Mouse (Mus musculus): Measurements from ENCODE around the gene Gm10251. TPM values are rescaled to one million over a fixed set of nuclear protein-coding genes. Genes with fewer than 3 reads are reported as not detected.
"Not testable (repeated sequence)": the region's sequence is repeated elsewhere in the genome, so short reads cannot be mapped to it uniquely, and the experiment has no call there.

Gm10251 gene
- polyA plus RNA-seq (2015; fragmentation: Nextera tagmentation; extraction: Ambion mirVana), result not detected in 2 replicates

DNA sequence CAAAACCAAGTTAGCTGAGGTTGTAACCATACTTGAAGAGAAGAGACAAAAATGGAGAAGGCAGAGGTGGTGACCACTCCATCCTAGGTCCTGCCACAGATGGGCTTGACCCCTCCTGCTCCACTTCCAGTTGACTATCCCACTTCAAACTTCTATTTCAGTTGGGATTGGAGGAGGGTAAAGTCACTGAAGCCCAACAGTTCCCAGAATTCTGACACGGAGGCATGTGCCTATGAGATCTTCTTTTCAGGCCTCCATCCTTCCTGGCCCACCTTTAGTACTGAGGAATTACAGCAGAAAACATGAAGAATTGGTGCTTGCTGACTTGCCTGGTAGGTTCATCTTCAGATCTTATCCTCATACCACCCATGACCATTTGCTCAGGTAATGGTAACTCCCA lies at the start of gene Gm10251:
Gm10251 (minus strand) TSS at position 101 of the 400 bp plus-strand sequence.
- H3K9me3 ChIP-seq; H3K36me3 ChIP-seq; ATAC-seq (ENCODE audit: insufficient number of reproducible peaks, insufficient read depth, low FRiP score, low TSS enrichment, low read depth); H3K27me3 ChIP-seq; H3K27ac ChIP-seq; H3K9ac ChIP-seq; H3K4me3 ChIP-seq; H3K4me2 ChIP-seq; H3K4me1 ChIP-seq: not testable (repeated sequence)
- no CpG with 5 or more reads among the region's 1 CpGs for WGBS

DNA sequence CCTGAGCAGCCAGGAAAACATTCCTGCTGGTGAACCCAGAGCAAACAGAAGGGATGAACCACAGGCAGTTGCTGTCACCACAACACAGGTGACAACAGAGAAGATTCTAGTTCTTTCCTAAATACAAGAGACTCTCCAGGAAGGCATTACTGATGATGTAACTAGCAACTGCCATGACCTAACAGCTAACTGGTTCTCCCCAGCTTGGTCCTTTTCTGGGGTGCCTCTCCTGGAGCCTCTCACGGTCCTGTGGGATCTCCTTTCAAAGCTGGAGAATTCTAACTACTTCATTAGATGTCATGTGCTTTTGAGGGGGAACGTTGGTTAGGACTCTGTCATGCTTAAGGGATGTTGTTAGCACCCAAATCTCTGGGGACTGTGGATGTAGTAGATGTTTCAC lies 36.2 kb upstream of the Gm10251 start, which contains the start of gene Gm8050:
Gm8050 (minus strand) TSS at position 101 of the 400 bp plus-strand sequence.
- not testable (repeated sequence) for H3K27ac ChIP-seq; H3K4me3 ChIP-seq; H3K9me3 ChIP-seq; H3K4me1 ChIP-seq; H3K4me2 ChIP-seq; H3K36me3 ChIP-seq; H3K9ac ChIP-seq; H3K27me3 ChIP-seq; ATAC-seq (ENCODE audit: insufficient number of reproducible peaks, insufficient read depth, low FRiP score, low TSS enrichment, low read depth)
- WGBS, result 67% methylated on average over 1 of the region's 2 CpGs

DNA sequence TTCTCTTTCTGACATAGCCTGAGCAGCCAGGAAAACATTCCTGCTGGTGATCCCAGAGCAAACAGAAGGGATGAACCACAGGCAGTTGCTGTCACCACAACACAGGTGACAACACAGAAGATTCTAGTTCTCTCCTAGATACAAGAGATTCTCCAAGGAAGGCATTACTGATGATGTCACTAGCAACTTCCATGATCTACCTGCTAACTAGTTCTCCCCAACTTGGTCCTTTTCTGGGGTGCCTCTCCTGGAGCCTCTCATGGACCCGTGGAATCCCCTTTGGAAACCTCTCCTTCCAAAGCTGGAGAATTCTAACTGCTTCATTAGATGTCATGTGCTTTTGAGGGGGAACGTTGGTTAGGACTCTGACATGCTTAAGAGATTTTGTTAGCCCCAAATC lies 61.7 kb downstream of the Gm10251 start, which contains the start of gene Gm3460:
Gm3460 (minus strand) TSS at position 101 of the 400 bp plus-strand sequence.
- 50% methylated on average over 1 of the region's 2 CpGs for WGBS
- not testable (repeated sequence) for H3K27ac ChIP-seq; H3K4me2 ChIP-seq; H3K4me1 ChIP-seq; H3K9me3 ChIP-seq; H3K9ac ChIP-seq; H3K4me3 ChIP-seq; H3K36me3 ChIP-seq; ATAC-seq (ENCODE audit: insufficient number of reproducible peaks, insufficient read depth, low FRiP score, low TSS enrichment, low read depth); H3K27me3 ChIP-seq

DNA sequence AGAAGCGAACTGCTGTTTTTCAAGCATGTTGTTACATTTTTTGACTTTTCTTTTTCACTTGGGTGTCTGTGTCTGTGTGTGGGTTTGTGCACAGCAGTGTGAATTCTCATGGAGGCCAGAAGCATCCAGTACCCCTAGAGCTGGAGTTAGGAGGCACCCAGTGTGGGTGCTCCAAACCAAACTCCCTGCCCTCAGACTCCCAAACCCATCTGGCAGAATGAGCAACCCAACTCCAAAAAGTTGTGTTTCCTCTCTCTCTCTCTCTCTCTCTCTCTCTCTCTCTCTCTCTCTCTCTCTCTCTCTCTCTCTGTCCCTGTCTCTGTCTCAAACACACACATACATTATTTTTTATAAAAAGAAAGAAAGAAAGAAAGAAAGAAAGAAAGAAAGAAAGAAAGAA lies 77.5 kb downstream of the Gm10251 start:
- H3K4me3 ChIP-seq; ATAC-seq (ENCODE audit: insufficient number of reproducible peaks, insufficient read depth, low FRiP score, low TSS enrichment, low read depth); H3K4me2 ChIP-seq; H3K36me3 ChIP-seq; H3K9me3 ChIP-seq; H3K9ac ChIP-seq; H3K27me3 ChIP-seq; H3K4me1 ChIP-seq; H3K27ac ChIP-seq: not testable (repeated sequence)
- WGBS, result no CpG with 5 or more reads among the region's 1 CpGs

DNA sequence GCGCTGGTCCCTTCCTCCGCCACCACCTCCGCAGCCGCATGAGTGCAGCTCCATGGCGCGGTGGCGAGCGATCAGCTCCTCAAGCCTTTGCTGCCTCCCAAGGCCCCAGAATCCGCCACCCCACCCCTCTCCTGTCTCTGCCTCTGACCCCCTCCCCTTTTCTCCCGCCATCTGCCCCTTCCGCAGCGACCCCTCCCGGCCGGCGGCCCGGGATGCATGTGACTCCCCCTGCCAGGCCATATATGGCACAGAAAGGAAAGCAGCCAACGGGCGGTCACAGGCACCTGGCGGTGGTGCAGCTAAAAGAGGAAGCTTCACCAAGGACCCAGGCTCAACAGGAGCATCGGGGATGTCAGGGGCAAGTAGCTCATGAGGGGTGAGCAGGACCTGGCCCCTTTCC lies 79.0 kb downstream of the Gm10251 start:
- H3K36me3 ChIP-seq; ATAC-seq (ENCODE audit: insufficient number of reproducible peaks, insufficient read depth, low FRiP score, low TSS enrichment, low read depth); H3K27me3 ChIP-seq; H3K4me1 ChIP-seq; H3K27ac ChIP-seq; H3K9me3 ChIP-seq: not testable (repeated sequence)
- Histone ChIP-seq H3K4me2 (peak overlapping the region; percentile 69), H3K9ac (peak overlapping the region; percentile 55; the same call in 1 of the 2 replicates), H3K4me3 (peak overlapping the region; percentile 42)
- 8% methylated on average over 11 of the region's 20 CpGs for WGBS

DNA sequence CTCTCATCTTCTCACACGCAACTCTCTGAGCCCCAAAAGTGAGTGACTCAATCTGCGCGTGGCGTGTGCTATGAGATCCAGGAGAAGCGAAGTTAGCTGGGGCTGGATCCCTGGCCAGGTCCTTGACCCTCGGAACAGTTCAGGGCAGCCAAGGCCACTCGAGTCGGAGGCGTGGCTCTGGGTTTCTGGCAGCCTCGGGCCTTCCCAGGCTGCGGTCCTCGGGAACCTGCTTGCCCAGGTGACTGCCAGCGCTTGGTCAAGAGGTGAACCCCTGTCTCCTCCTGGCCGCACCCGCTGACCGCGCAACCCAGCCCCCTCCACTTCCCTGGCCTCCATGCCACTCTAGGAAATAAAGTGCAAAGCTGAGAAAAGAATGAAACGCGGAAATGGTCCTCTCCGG lies 79.4 kb downstream of the Gm10251 start:
- H3K27ac ChIP-seq; H3K27me3 ChIP-seq; H3K9me3 ChIP-seq; ATAC-seq (ENCODE audit: insufficient number of reproducible peaks, insufficient read depth, low FRiP score, low TSS enrichment, low read depth); H3K4me1 ChIP-seq; H3K36me3 ChIP-seq: not testable (repeated sequence)
- Histone ChIP-seq H3K4me2 (peak overlapping the region; percentile 69), H3K9ac (peak overlapping the region; percentile 55; the same call in 1 of the 2 replicates), H3K4me3 (peak overlapping the region; percentile 42)
- WGBS, result 6% methylated on average over 17 of the region's 20 CpGs

DNA sequence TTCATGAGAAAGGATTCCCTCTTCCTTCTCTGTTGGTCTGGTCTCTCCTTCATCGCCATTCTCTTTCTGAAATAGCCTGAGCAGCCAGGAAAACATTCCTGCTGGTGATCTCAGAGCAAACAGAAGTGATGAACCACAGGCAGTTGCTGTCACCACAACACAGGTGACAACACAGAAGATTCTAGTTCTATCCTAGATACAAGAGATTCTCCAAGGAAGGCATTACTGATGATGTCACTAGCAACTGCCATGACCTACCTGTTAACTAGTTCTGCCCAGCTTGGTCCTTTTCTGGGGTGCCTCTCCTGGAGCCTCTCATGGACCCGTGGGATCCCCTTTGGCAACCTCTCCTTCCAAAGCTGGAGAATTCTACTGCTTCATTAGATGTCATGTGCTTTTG lies 93.5 kb downstream of the Gm10251 start, which contains the start of gene Gm3629:
Gm3629 (minus strand) TSS at position 101 of the 400 bp plus-strand sequence.
- H3K4me1 ChIP-seq; H3K27ac ChIP-seq; H3K4me3 ChIP-seq; H3K27me3 ChIP-seq; H3K9ac ChIP-seq; H3K36me3 ChIP-seq; H3K4me2 ChIP-seq; H3K9me3 ChIP-seq; ATAC-seq (ENCODE audit: insufficient number of reproducible peaks, insufficient read depth, low FRiP score, low TSS enrichment, low read depth): not testable (repeated sequence)
- 43% methylated on average over 1 of the region's 2 CpGs for WGBS

Other genes with a start within 250 kb of the Gm10251 start
- gene Gm3594, start 239.6 kb downstream of the Gm10251 start, polyA plus RNA-seq (2015; fragmentation: Nextera tagmentation; extraction: Ambion mirVana), result not detected in 2 replicates
- not detected in 2 replicates for gene Gm8356, start 146.9 kb downstream of the Gm10251 start, polyA plus RNA-seq (2015; fragmentation: Nextera tagmentation; extraction: Ambion mirVana)
- gene Gm3629, start 93.6 kb downstream of the Gm10251 start, polyA plus RNA-seq (2015; fragmentation: Nextera tagmentation; extraction: Ambion mirVana), result 0.67 TPM in 1 of 2 replicates, not detected in the other
- gene Gm3460, start 61.8 kb downstream of the Gm10251 start, polyA plus RNA-seq (2015; fragmentation: Nextera tagmentation; extraction: Ambion mirVana), result not detected in 2 replicates
- not detected in 2 replicates for gene Gm8050, start 36.1 kb upstream of the Gm10251 start, polyA plus RNA-seq (2015; fragmentation: Nextera tagmentation; extraction: Ambion mirVana)
- 5.0 and 5.1 TPM in 2 replicates for gene Gm3636, start 58.2 kb upstream of the Gm10251 start, polyA plus RNA-seq (2015; fragmentation: Nextera tagmentation; extraction: Ambion mirVana)
- gene Gm8362, start 90.2 kb upstream of the Gm10251 start, polyA plus RNA-seq (2015; fragmentation: Nextera tagmentation; extraction: Ambion mirVana), result not detected in 2 replicates
- not detected in 2 replicates for gene Gm3642, start 156.1 kb upstream of the Gm10251 start, polyA plus RNA-seq (2015; fragmentation: Nextera tagmentation; extraction: Ambion mirVana)
- 0.51 and 0.66 TPM in 2 replicates for gene Gm3667, start 205.8 kb upstream of the Gm10251 start, polyA plus RNA-seq (2015; fragmentation: Nextera tagmentation; extraction: Ambion mirVana)